Mouse (Mus musculus): ENCODE measurements around the gene Lao1. TPM values are rescaled to one million over a fixed set of nuclear protein-coding genes. Genes with fewer than 3 reads are reported as not detected.

Lao1 gene
- polyA plus RNA-seq, 1 experiment from 2014 or later, result not detected

DNA sequence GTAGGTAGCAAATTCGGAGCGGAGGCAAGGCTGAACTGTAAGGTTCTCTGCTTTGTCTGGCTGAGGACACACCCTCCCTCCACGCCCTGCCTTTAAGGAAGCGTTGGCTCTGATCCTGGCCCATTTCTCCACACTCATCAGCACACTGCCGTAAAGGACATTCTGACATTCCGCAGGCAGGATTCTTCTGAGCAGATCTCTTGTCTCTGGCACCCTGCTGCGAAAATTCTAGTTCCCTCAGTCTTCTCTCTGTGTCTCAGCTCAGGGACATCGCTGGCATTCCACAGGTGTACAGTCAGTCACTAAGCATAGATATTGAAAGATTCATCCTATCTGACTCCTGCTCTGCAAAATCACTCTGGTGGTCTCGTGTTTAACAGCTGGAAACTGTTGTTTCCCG is 40.3 kb downstream of the Lao1 start:
- no peaks in the 10 kb centered on the region for H3K36me3 ChIP-seq
- no peak overlapping the region for H3K27ac ChIP-seq (replicated peaks)
- peaks cover 5% of the 10 kb centered on the region; the same call in 1 of the 2 replicates for H3K4me1 ChIP-seq
- no peak overlapping the region for H3K4me3 ChIP-seq
- no peaks in the 10 kb centered on the region for H3K9me3 ChIP-seq (replicated peaks)
- 77% methylated on average over 10 of the region's 10 CpGs for WGBS
- no peaks in the 10 kb centered on the region for H3K27me3 ChIP-seq (ENCODE audit: low read depth, poor library complexity, severe bottlenecking)
- no peak for DNase-seq (ENCODE audit: low spot score)

DNA sequence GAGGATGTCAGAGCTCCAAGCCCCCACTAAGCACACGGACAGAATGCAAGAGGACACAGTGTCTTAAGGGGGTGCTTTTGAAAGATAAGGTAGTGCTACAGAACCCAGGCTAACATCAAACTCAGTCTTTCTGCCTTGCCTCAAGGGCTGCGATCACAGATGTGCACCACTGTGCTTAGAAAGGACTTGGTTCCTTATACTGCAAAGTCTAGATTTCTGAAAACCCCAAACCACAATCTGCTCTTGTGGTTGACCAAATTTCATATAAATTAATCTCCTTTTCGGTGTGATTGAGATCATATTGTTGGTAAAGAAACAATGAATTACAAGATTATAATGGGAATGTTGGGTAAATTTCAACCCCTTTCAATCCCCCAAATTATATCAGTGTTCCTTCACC is 41.1 kb downstream of the Lao1 start:
- no peak overlapping the region for H3K4me3 ChIP-seq
- H3K36me3 ChIP-seq, result no peaks in the 10 kb centered on the region
- no peak overlapping the region for H3K27ac ChIP-seq (replicated peaks)
- peaks cover 9% of the 10 kb centered on the region; the same call in 1 of the 2 replicates for H3K4me1 ChIP-seq
- DNase-seq (ENCODE audit: low spot score), result no peak
- H3K9me3 ChIP-seq (replicated peaks), result no peaks in the 10 kb centered on the region
- H3K27me3 ChIP-seq (ENCODE audit: low read depth, poor library complexity, severe bottlenecking), result no peaks in the 10 kb centered on the region
- WGBS, result 82% methylated on average over 3 of the region's 3 CpGs

DNA sequence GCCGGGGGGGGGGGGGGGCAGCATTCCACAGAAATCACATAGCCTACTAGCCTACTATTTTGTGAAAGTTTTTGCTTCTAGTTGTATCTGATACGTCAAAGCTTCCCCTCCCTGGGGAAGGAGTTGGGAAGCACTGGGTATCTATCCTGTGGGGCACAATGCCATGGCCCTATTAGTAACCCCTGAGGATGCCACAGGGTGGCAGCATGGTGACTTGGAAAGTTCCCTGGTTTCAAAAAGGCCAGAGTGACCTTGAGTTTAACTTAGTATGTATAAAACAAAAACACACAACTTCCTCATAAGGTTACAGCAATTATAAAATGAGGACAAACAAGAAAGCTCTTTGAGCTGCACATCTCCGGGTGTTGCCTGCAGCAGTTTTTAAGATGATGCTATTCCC is 42.8 kb downstream of the Lao1 start:
- H3K27ac ChIP-seq (replicated peaks), result no peak overlapping the region
- H3K4me3 ChIP-seq, result no peak overlapping the region
- H3K9me3 ChIP-seq (replicated peaks), result no peaks in the 10 kb centered on the region
- 74% methylated on average over 3 of the region's 3 CpGs for WGBS
- DNase-seq (ENCODE audit: low spot score), result no peak
- H3K27me3 ChIP-seq (ENCODE audit: low read depth, poor library complexity, severe bottlenecking), result no peaks in the 10 kb centered on the region
- H3K36me3 ChIP-seq, result no peaks in the 10 kb centered on the region
- H3K4me1 ChIP-seq, result peaks cover 25% of the 10 kb centered on the region

DNA sequence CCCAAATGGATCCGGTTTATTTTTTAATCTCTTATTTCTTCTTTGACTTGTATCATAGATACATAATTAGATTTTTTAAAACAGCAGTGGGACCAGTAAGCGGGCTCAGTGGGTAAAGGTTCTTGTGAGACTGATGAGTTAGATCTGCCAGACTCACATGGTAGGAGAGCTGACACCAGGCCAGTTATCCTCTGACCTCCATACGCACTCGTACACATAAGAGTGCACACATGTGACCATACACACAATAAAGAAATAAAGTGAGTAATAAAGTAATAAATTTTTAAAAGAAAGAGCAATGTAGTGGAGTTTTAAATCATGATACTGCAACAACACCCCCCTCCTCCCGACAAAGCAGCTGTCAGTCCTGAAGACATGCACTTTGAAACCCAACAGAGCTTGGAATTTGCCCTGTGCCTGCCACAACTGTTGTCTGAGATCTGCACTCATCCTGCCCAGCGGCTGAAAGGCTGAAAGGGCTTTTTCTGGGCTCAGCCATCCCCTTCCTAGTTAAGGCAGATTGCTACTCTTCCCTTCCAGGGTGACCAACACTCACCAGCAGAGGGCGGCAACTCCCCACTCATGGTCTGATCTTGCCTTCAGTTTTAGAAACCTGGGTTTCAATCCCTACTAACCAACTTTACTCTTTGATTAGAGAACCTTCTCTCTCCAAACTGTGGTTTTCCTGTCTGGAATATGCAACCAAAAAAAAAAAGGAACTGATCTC is 43.4 kb downstream of the Lao1 start:
- DNase-seq (ENCODE audit: low spot score), result peak; percentile 88
- Histone ChIP-seq H3K4me3 (no peak overlapping the region), H3K4me1 (peaks cover 29% of the 10 kb centered on the region), H3K27ac (replicated peaks) (no peak overlapping the region), H3K27me3 (ENCODE audit: low read depth, poor library complexity, severe bottlenecking) (no peaks in the 10 kb centered on the region), H3K36me3 (no peaks in the 10 kb centered on the region), H3K9me3 (replicated peaks) (no peaks in the 10 kb centered on the region)
- WGBS, result 43% methylated on average over 7 of the region's 7 CpGs

DNA sequence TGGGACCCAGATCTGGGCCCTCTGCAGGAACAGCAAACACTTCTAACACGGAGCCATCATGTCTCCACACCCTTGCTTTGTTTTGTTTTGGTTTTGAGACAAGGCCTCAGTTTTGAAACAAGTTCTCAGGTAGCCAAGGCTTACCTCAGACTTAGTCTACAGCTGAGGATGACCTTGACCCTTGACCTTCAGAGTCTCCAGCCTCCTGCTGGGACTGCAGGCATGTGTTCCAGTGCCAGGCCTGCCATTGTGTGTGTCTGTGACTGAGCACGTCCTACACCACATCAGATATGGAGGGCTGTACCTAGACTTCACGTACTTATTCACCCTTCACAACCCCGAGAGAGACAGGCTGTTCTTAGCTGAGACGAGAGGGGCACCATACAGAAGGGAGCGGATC is 46.2 kb downstream of the Lao1 start:
- Histone ChIP-seq H3K9me3 (replicated peaks) (no peaks in the 10 kb centered on the region), H3K36me3 (no peaks in the 10 kb centered on the region), H3K27me3 (ENCODE audit: low read depth, poor library complexity, severe bottlenecking) (no peaks in the 10 kb centered on the region), H3K27ac (replicated peaks) (peak overlapping the region; percentile 19), H3K4me1 (peaks cover 49% of the 10 kb centered on the region), H3K4me3 (no peak overlapping the region)
- no peak for DNase-seq (ENCODE audit: low spot score)
- 87% methylated on average over 6 of the region's 6 CpGs for WGBS

DNA sequence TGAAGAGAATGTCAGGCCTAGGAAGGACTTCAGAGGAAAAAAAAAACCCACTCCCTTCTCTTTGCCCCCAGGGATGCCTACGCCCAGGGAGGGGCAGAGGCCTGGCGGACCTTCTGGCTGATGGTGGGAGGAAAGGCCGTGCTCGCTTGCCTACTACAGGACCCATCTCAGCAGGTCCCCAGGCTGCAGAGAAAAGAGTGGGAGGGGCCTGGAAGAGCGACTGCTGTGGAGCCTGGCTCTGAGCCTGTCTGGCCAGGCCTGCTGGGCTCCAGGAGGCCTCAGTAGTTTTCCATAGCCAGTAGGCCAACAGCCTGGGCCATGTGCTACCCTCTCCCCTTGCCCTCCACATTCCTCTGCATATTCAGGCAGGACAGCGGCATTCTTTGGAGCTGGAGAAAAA is 47.1 kb downstream of the Lao1 start:
- no peaks in the 10 kb centered on the region for H3K36me3 ChIP-seq
- DNase-seq (ENCODE audit: low spot score), result peak; percentile 26
- no peaks in the 10 kb centered on the region for H3K9me3 ChIP-seq (replicated peaks)
- peak overlapping the region; percentile 74 for H3K27ac ChIP-seq (replicated peaks)
- H3K4me1 ChIP-seq, result peaks cover 49% of the 10 kb centered on the region
- no peak overlapping the region for H3K4me3 ChIP-seq
- WGBS, result 16% methylated on average over 6 of the region's 6 CpGs
- H3K27me3 ChIP-seq (ENCODE audit: low read depth, poor library complexity, severe bottlenecking), result no peaks in the 10 kb centered on the region

DNA sequence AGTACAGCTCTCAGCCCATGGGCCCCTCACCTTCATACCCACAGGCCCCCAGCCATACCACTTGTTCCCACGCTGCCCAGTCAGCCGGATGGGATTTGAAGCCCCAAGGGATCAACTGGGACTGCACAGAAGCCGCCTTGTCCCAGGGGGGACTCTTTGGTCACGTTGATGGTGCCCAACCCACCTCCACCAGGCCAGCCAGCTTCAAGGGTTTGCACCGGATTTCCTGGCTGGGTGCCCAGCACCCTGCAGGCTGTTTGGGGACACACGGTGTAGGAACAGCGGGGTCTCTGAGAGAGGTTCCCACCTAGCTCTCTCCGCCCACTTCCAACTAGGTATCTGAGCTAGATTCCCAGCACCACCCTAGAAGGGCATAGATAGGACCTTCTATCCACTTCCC is 48.4 kb downstream of the Lao1 start:
- Histone ChIP-seq H3K27me3 (ENCODE audit: low read depth, poor library complexity, severe bottlenecking) (no peaks in the 10 kb centered on the region), H3K4me1 (peaks cover 45% of the 10 kb centered on the region), H3K27ac (replicated peaks) (peak overlapping the region; percentile 19; the same call in 1 of the 2 replicates), H3K36me3 (no peaks in the 10 kb centered on the region), H3K9me3 (replicated peaks) (no peaks in the 10 kb centered on the region), H3K4me3 (no peak overlapping the region)
- WGBS, result 76% methylated on average over 8 of the region's 8 CpGs
- no peak for DNase-seq (ENCODE audit: low spot score)

DNA sequence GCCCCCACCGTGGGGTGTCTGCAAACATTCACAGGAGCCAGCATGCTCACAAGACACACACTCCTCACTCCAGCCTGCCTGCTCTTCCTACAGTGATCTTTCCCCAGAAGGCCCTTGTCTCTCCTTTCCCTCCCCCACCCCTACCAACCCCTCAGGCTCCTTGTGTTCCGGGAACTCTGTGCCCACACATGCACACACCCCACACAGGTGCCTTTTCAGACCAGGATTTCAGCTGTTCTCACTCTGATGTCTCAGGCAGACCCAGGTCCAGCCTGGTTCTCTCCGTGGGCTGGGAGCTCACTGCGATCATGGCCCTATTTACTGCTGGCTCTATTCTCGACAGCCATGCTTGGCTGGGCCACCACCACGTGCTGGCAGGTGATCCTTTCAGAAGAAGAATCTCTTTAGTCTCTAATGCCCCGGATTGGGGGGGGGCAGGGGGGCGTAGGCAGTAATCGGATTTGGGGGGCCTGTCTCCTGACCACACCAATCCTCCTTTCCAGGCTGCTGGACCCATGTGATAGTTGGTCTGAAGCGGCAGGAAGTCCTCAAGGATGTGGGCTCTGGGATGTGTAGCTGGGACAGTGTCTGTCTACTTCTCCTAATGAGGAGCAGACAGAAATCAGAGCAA is 49.8 kb downstream of the Lao1 start:
- Histone ChIP-seq H3K27ac (replicated peaks) (peak overlapping the region; percentile 47), H3K27me3 (ENCODE audit: low read depth, poor library complexity, severe bottlenecking) (no peaks in the 10 kb centered on the region), H3K9me3 (replicated peaks) (no peaks in the 10 kb centered on the region), H3K36me3 (no peaks in the 10 kb centered on the region), H3K4me3 (no peak overlapping the region), H3K4me1 (peaks cover 47% of the 10 kb centered on the region)
- WGBS, result 43% methylated on average over 10 of the region's 10 CpGs
- no peak for DNase-seq (ENCODE audit: low spot score)

DNA sequence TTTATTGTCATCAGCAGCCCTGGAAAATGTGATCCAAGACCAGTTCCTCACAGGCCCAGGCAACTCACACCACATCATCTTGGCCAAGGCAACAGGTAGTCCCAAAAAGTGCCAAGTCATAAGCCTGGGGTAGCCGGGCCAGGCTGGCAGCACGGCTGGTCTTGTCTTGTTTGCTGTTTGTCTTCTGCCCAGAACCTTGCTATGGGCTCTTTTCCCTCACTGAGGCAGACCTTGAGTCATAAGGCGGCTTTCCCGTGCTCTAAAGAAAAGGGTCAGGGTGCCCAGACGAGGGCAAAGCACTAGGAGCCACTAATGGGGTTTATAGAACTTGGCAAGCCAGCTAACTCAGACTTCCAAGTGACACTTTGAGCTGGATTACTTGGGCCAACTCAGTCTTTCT is 51.7 kb downstream of the Lao1 start:
- Histone ChIP-seq H3K36me3 (no peaks in the 10 kb centered on the region), H3K4me3 (no peak overlapping the region), H3K9me3 (replicated peaks) (no peaks in the 10 kb centered on the region), H3K27me3 (ENCODE audit: low read depth, poor library complexity, severe bottlenecking) (no peaks in the 10 kb centered on the region), H3K4me1 (peaks cover 39% of the 10 kb centered on the region), H3K27ac (replicated peaks) (no peak overlapping the region)
- WGBS, result 88% methylated on average over 5 of the region's 5 CpGs
- no peak for DNase-seq (ENCODE audit: low spot score)

DNA sequence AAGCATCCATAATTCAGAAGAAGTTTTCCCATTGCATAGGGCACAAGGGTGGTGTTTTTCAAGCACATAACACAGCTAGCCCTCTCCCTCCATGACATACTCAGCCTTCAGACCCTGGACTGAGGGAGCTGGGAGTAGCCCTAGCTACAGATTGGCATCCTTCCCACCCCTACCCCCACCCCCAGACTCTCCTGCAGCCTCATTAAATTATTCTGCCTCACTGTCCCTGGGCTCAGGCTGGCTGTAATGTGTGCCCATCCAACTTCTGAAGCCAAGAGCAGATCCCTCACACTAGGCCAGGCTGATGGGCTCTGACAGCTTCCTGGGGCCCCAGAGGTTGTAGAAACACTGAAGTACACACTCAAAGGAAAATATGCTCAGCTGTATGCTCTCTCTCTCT is 53.6 kb downstream of the Lao1 start:
- no peaks in the 10 kb centered on the region for H3K27me3 ChIP-seq (ENCODE audit: low read depth, poor library complexity, severe bottlenecking)
- DNase-seq (ENCODE audit: low spot score), result no peak
- no peaks in the 10 kb centered on the region for H3K9me3 ChIP-seq (replicated peaks)
- H3K4me3 ChIP-seq, result no peak overlapping the region
- no peaks in the 10 kb centered on the region for H3K36me3 ChIP-seq
- H3K4me1 ChIP-seq, result peaks cover 40% of the 10 kb centered on the region
- H3K27ac ChIP-seq (replicated peaks), result 0 out of 2 replicates have a peak overlapping the region, but pooled peaks have one; percentile 46

DNA sequence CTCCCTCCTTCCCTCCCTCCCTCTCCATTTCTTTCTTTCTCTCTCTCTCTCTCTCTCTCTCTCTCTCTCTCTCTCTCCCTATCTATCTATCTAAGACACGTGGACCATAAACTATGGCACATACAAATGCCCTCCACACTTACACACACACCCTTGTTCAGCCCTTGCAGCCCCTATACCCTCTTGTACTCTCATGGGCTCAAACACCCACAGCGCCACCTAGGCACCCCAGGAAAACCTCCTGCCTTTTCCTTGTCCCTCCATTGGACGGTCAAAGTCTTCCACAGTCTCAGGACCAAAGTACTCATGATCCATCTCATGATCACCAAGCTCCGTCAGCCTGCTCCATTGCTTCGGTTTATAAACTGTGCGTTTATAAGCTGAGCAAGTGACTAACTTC is 54.2 kb downstream of the Lao1 start:
- Histone ChIP-seq H3K27me3 (ENCODE audit: low read depth, poor library complexity, severe bottlenecking) (no peaks in the 10 kb centered on the region), H3K36me3 (no peaks in the 10 kb centered on the region), H3K9me3 (replicated peaks) (no peaks in the 10 kb centered on the region), H3K4me1 (peaks cover 35% of the 10 kb centered on the region), H3K27ac (replicated peaks) (no peak overlapping the region), H3K4me3 (no peak overlapping the region)
- WGBS, result 65% methylated on average over 6 of the region's 6 CpGs
- no peak for DNase-seq (ENCODE audit: low spot score)

DNA sequence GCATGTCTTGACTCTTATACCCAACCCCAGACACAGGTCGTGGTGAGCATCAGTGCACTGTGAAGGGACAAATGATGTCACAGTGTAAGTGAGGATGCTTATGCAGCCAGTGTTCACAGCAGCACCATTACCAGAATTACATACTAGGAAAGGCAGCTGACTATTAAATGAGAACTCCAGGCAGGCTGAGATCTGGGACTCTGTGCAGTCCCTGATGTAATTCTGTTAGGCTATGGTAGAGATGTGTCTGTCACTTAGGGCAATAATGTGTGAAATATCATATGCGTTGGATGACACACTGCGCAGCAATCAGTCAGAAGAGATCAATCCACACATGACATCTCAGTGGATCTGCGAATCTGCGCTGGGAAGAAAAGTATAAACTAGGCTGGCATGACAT is 55.7 kb downstream of the Lao1 start:
- H3K36me3 ChIP-seq, result no peaks in the 10 kb centered on the region
- no peaks in the 10 kb centered on the region for H3K27me3 ChIP-seq (ENCODE audit: low read depth, poor library complexity, severe bottlenecking)
- no peak overlapping the region for H3K4me3 ChIP-seq
- no peak for DNase-seq (ENCODE audit: low spot score)
- H3K9me3 ChIP-seq (replicated peaks), result no peaks in the 10 kb centered on the region
- 89% methylated on average over 5 of the region's 5 CpGs for WGBS
- peaks cover 26% of the 10 kb centered on the region for H3K4me1 ChIP-seq
- H3K27ac ChIP-seq (replicated peaks), result no peak overlapping the region
